Mouse (Mus musculus) heart, embryonic 11.5 days (tissue): Measurements from ENCODE around the gene Pde6b. TPM values are rescaled to one million over a fixed set of nuclear protein-coding genes. Genes with fewer than 3 reads are reported as not detected.
A peak's percentile ranks its signal among the peaks of the same experiment; 100 is the strongest.

Source experiments
- ATAC-seq: fragments of 200-750 bp; cut with Nextera tagmentation; replicated peaks from 2 replicates; pipeline ENCODE4 v1.8.0; 2017; ENCODE audit warnings: moderate library complexity; ENCODE audit not compliant: insufficient number of reproducible peaks, low FRiP score, low TSS enrichment
- H3K27ac ChIP-seq: fragments of 300-500 bp; sonication (generic); 2 replicates; pipeline ENCODE4 v1.5.1; 2014; ENCODE audit warnings: mild to moderate bottlenecking, low read depth, low read length
- H3K27me3 ChIP-seq: fragments of 300-500 bp; sonication (generic); 2 replicates; pipeline ENCODE4 v1.6.1; 2014; ENCODE audit warnings: mild to moderate bottlenecking, low read length, mixed read lengths; ENCODE audit not compliant: control insufficient read depth, insufficient read depth
- H3K36me3 ChIP-seq: fragments of 300-500 bp; sonication (generic); 2 replicates; pipeline ENCODE4 v1.6.1; 2014; ENCODE audit warnings: mild to moderate bottlenecking, low read length, moderate library complexity, mixed read lengths; ENCODE audit not compliant: control insufficient read depth, insufficient read depth
- H3K4me1 ChIP-seq: fragments of 300-500 bp; sonication (generic); 2 replicates; pipeline ENCODE4 v1.6.1; 2014; ENCODE audit warnings: low read length; ENCODE audit not compliant: control insufficient read depth, insufficient read depth
- H3K4me2 ChIP-seq: fragments of 300-500 bp; sonication (generic); 2 replicates; pipeline ENCODE4 v1.6.1; 2014; ENCODE audit warnings: mild to moderate bottlenecking, moderate library complexity
- H3K4me3 ChIP-seq: fragments of 300-500 bp; sonication (generic); 2 replicates; pipeline ENCODE4 v1.5.1; 2014; ENCODE audit warnings: low read depth, low read length
- H3K9ac ChIP-seq: fragments of 300-500 bp; sonication (generic); 2 replicates; pipeline ENCODE4 v1.6.1; 2014; ENCODE audit warnings: mild to moderate bottlenecking, low read depth, low read length, moderate library complexity
- H3K9me3 ChIP-seq: fragments of 300-500 bp; sonication (generic); replicated peaks from 2 replicates; pipeline ENCODE4 v1.6.1; 2016; ENCODE audit warnings: low read length; ENCODE audit not compliant: control insufficient read depth
- WGBS: fragments of 180-500 bp; shearing (Covaris S2); extraction: QIAGEN DNeasy Blood & Tissue Kit; methylation state at CpG from one replicate; pipeline ENCODE4 v1.1.7; 2014; ENCODE audit not compliant: insufficient replicate concordance; 5-methylcytosine and 5-hydroxymethylcytosine counted together
- polyA plus RNA-seq: library from polyadenylated mRNA; unstranded; fragments of >200 nt; fragmentation: Nextera tagmentation; extraction: Ambion mirVana; gene quantifications from 2 replicates; pipeline ENCODE4 v1.2.1, GENCODE M21; 2014

The Pde6b gene
- polyA plus RNA-seq, 1 experiment from 2014 or later, result 0.30 TPM

- H3K4me3 ChIP-seq, result peak within 1 kb of the TSS; percentile 39
- ATAC-seq, result peak; percentile 84
- H3K27me3 ChIP-seq, result peaks cover 3% of the 10 kb centered on the region
- H3K9ac ChIP-seq, result peak within 1 kb of the TSS; percentile 46
- H3K4me1 ChIP-seq, result peaks cover 10% of the 10 kb centered on the region; the same call in 1 of the 2 replicates
- H3K9me3 ChIP-seq, result no peaks in the 10 kb centered on the region
- 8% methylated on average over 24 of the region's 24 CpGs for WGBS
- H3K27ac ChIP-seq, result peak within 1 kb of the TSS; percentile 22; the same call in 1 of the 2 replicates
- no peaks in the 10 kb centered on the region for H3K36me3 ChIP-seq
- H3K4me2 ChIP-seq, result peak within 1 kb of the TSS; percentile 72
Observed at GRCm38 (mm10) chr5:108448785-108449668, 60.8 kb downstream of the Pde6b start, which contains the start of gene Mfsd7a. Gene Mfsd7a (minus strand): TSS chr5:108448891.

DNA sequence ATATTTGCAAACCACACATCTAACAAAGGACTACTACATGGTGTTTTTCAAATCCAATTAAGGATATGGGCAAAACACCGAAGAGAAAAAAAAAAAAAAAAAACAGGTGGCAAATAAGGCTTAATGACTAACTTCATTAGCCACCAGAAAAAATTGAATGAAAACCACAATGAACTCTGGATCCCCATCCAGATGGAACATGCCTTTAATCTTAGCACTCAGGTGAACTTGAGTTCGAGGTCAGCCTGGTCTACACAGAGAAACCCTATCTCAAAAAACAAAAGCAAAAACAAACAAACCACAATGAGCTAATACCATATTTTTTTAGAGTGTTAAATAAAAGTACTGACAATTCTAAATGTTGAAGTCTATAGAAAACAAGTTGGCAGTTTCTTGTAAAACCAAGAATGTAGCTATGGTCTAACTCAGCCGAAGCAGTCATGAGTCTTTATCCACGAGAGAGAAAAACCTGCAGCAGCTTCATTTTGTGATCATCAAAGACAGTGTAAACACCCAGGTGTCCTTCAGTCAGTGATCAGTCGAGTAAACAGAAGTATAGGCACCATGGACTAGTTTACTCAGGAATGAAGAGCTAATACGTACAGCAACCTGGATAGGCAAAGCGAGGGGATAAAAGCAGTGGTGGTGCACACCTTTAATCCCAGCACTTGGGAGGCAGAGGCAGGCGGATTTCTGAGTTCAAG, 62.8 kb downstream of the Pde6b start:
- H3K27ac ChIP-seq, result no peak overlapping the region
- H3K4me1 ChIP-seq, result peaks cover 10% of the 10 kb centered on the region; the same call in 1 of the 2 replicates
- no peaks in the 10 kb centered on the region for H3K36me3 ChIP-seq
- 72% methylated on average over 8 of the region's 8 CpGs for WGBS
- H3K27me3 ChIP-seq, result no peaks in the 10 kb centered on the region; the same call in 1 of the 2 replicates
- no peaks in the 10 kb centered on the region for H3K9me3 ChIP-seq
- no peak overlapping the region for H3K9ac ChIP-seq
- no peak overlapping the region for H3K4me3 ChIP-seq
- ATAC-seq, result no peak
- H3K4me2 ChIP-seq, result no peak overlapping the region

GRCm38 (mm10) chr5:108451611-108452010, 63.4 kb downstream of the Pde6b start:
- Histone ChIP-seq H3K4me1 (peaks cover 10% of the 10 kb centered on the region; the same call in 1 of the 2 replicates), H3K36me3 (no peaks in the 10 kb centered on the region), H3K27ac (no peak overlapping the region), H3K4me3 (no peak overlapping the region), H3K27me3 (no peaks in the 10 kb centered on the region; the same call in 1 of the 2 replicates), H3K9me3 (no peaks in the 10 kb centered on the region), H3K4me2 (no peak overlapping the region), H3K9ac (no peak overlapping the region)
- no peak for ATAC-seq
- 60% methylated on average over 1 of the region's 1 CpGs for WGBS

DNA sequence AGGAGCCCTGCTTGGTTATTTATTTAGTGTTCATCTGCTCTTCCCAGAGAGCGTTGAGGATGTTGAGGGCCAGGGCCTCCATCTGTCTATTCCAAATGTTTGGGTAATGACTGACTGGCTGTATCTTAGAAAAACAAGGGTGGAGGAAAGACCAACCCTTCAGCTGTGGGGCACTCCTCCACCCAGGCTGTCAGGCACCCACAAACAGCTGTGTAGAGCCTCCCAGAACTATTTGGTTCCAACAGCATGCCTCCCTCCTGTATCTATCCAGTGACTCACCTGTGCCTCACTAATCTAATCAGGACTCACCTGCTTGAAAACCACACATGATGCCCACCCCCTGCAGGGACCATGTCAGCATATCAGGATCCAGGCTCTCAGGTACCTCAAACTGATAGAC, 64.2 kb downstream of the Pde6b start:
- Histone ChIP-seq H3K4me3 (no peak overlapping the region), H3K36me3 (no peaks in the 10 kb centered on the region), H3K27ac (no peak overlapping the region), H3K9me3 (no peaks in the 10 kb centered on the region), H3K4me2 (no peak overlapping the region), H3K9ac (no peak overlapping the region), H3K4me1 (peaks cover 10% of the 10 kb centered on the region; the same call in 1 of the 2 replicates), H3K27me3 (no peaks in the 10 kb centered on the region; the same call in 1 of the 2 replicates)
- no peak for ATAC-seq
- 69% methylated on average over 1 of the region's 1 CpGs for WGBS

DNA sequence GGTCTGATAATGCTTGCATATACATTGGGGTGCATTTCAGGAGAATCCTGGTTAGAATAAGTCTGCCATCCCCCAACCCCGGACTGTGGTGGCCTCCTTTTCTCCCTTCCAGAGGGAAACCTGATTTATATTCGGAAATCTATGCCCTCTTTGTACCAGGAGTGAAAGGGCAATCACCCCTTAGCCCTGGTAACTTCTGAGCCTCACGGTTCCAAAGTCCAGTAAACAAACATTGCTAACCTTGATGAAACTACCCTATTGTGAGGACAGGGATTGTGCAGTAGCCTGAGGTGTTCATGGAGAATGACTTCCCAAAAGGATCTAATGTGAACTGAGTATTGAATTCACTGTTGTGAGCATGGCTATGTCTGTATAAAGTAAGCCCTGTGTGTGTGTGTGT, 65.9 kb downstream of the Pde6b start:
- H3K4me2 ChIP-seq, result no peak overlapping the region
- H3K4me3 ChIP-seq, result no peak overlapping the region
- H3K4me1 ChIP-seq, result peaks cover 8% of the 10 kb centered on the region; the same call in 1 of the 2 replicates
- no peak for ATAC-seq
- WGBS, result 53% methylated on average over 3 of the region's 3 CpGs
- no peak overlapping the region for H3K9ac ChIP-seq
- no peak overlapping the region for H3K27ac ChIP-seq
- H3K36me3 ChIP-seq, result no peaks in the 10 kb centered on the region
- H3K27me3 ChIP-seq, result 0 out of 2 replicates have a peak, but pooled peaks cover 4% of the 10 kb centered on the region
- H3K9me3 ChIP-seq, result no peaks in the 10 kb centered on the region

- Histone ChIP-seq H3K27ac (no peak overlapping the region), H3K27me3 (peaks cover 4% of the 10 kb centered on the region; the same call in 1 of the 2 replicates), H3K4me3 (no peak overlapping the region), H3K4me1 (peaks cover 15% of the 10 kb centered on the region), H3K9ac (no peak overlapping the region), H3K4me2 (no peak overlapping the region), H3K9me3 (no peaks in the 10 kb centered on the region), H3K36me3 (no peaks in the 10 kb centered on the region)
- 71% methylated on average over 2 of the region's 2 CpGs for WGBS
- no peak for ATAC-seq
Observed at GRCm38 (mm10) chr5:108458706-108459105, 70.5 kb downstream of the Pde6b start.

DNA sequence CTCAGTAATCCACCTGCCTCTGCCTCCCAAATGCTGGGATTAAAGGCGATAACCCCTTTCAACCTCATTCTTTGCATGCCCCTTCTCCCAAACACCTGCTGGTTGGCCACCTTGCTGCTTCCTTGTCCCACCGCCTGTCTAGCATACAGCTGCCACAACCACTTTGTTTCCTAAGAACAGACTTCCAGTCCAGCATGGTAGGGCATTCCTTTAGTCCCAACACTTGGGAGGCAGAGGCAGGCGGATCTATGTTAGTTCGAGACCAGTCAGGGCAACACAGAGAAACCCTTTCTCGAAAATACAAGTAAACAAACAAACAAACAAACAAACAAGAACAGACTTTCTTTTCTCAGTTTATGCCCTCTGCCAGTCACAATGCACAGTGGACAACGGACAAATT, 72.3 kb downstream of the Pde6b start:
- peaks cover 27% of the 10 kb centered on the region for H3K4me1 ChIP-seq
- peaks cover 4% of the 10 kb centered on the region; the same call in 1 of the 2 replicates for H3K27me3 ChIP-seq
- no peak for ATAC-seq
- peak overlapping the region; percentile 75 for H3K4me2 ChIP-seq
- H3K4me3 ChIP-seq, result peak overlapping the region; percentile 93
- H3K27ac ChIP-seq, result no peak overlapping the region
- no peaks in the 10 kb centered on the region for H3K9me3 ChIP-seq
- H3K36me3 ChIP-seq, result no peaks in the 10 kb centered on the region
- H3K9ac ChIP-seq, result peak overlapping the region; percentile 100; the same call in 1 of the 2 replicates
- WGBS, result 38% methylated on average over 6 of the region's 6 CpGs
